Mouse (Mus musculus) midbrain, postnatal 0 days (tissue): Measurements from ENCODE around the gene Copg1. TPM values are rescaled to one million over a fixed set of nuclear protein-coding genes. Genes with fewer than 3 reads are reported as not detected.
A peak's percentile ranks its signal among the peaks of the same experiment; 100 is the strongest.

Experiments
- ATAC-seq: fragments of 200-750 bp; cut with Nextera tagmentation; 2 replicates; pipeline ENCODE4 v1.8.0; 2017; ENCODE audit warnings: moderate number of reproducible peaks, mild to moderate bottlenecking, moderate TSS enrichment, moderate library complexity; ENCODE audit not compliant: low FRiP score
- DNase-seq: peaks from one replicate; pipeline ENCODE4 v3.0.0-alpha.2; 2015; ENCODE audit warnings: low spot score
- H3K27ac ChIP-seq: fragments of 300-500 bp; sonication (generic); 2 replicates; pipeline ENCODE4 v1.5.1; 2014; ENCODE audit warnings: low read depth, mild to moderate bottlenecking, low read length, mixed read lengths
- H3K27me3 ChIP-seq: fragments of 300-500 bp; sonication (generic); 2 replicates; pipeline ENCODE4 v1.6.1; 2014; ENCODE audit warnings: low read length, control low read depth, mixed read lengths; ENCODE audit not compliant: insufficient read depth
- H3K36me3 ChIP-seq: fragments of 300-500 bp; sonication (generic); 2 replicates; pipeline ENCODE4 v1.6.1; 2014; ENCODE audit warnings: low read length, control low read depth, mixed read lengths; ENCODE audit not compliant: insufficient read depth
- H3K4me1 ChIP-seq: fragments of 300-500 bp; sonication (generic); 2 replicates; pipeline ENCODE4 v1.6.1; 2014; ENCODE audit warnings: mild to moderate bottlenecking, control low read depth, antibody characterized with exemption, low read length, mixed read lengths; ENCODE audit not compliant: insufficient read depth
- H3K4me2 ChIP-seq: fragments of 300-500 bp; sonication (generic); 2 replicates; pipeline ENCODE4 v1.6.1; 2014; ENCODE audit warnings: low read depth, mild to moderate bottlenecking, low read length, mixed read lengths; ENCODE audit not compliant: poor library complexity, severe bottlenecking
- H3K4me3 ChIP-seq: fragments of 300-500 bp; sonication (generic); 2 replicates; pipeline ENCODE4 v1.5.1; 2014; ENCODE audit warnings: low read depth, mild to moderate bottlenecking, low read length, moderate library complexity
- H3K9ac ChIP-seq: fragments of 300-500 bp; sonication (generic); replicated peaks from 2 replicates; pipeline ENCODE4 v1.6.1; 2014; ENCODE audit warnings: mild to moderate bottlenecking, low read length, moderate library complexity, mixed read lengths; ENCODE audit not compliant: poor library complexity, severe bottlenecking
- H3K9me3 ChIP-seq: fragments of 300-500 bp; sonication (generic); 2 replicates; pipeline ENCODE4 v1.6.1; 2016; ENCODE audit warnings: low read length, control low read depth
- CTCF ChIP-seq: IDR thresholded peaks from 2 replicates; pipeline ENCODE4 v1.5.1; 2016; ENCODE audit warnings: antibody characterized with exemption, mild to moderate bottlenecking
- WGBS: fragments of 180-500 bp; shearing (Covaris S2); extraction: QIAGEN DNeasy Blood & Tissue Kit; methylation state at CpG from one replicate; pipeline ENCODE4 v1.1.7; 2014; 5-methylcytosine and 5-hydroxymethylcytosine counted together
- polyA plus RNA-seq: library from polyadenylated mRNA; unstranded; fragments of >200 nt; fragmentation: Nextera tagmentation; extraction: Ambion mirVana; gene quantifications from 2 replicates; pipeline ENCODE4 v1.2.1, GENCODE M21; 2015
- total RNA-seq: library from RNA; depleted of rRNA; stranded (reverse); fragments of >200 nt; gene quantifications from 2 replicates; pipeline ENCODE4 v1.2.3, GENCODE M21; 2014

The Copg1 gene
- total and polyA plus RNA-seq, 2 experiments from 2014 or later, result 191 to 202 TPM

GRCm38 (mm10) chr6:87893931-87894330 lies 6.3 kb downstream of the Copg1 start:
- no peak overlapping the region for H3K9ac ChIP-seq
- H3K9me3 ChIP-seq, result no peaks in the 10 kb centered on the region
- H3K27ac ChIP-seq, result no peak overlapping the region
- H3K4me2 ChIP-seq, result no peak overlapping the region
- no peaks in the 10 kb centered on the region; the same call in 1 of the 2 replicates for H3K4me1 ChIP-seq
- H3K36me3 ChIP-seq, result peaks cover 81% of the 10 kb centered on the region
- peak; percentile 64 for DNase-seq
- no peak for TF ChIP-seq CTCF
- no peak overlapping the region for H3K4me3 ChIP-seq
- H3K27me3 ChIP-seq, result no peaks in the 10 kb centered on the region
- ATAC-seq, result no peak
- 77% methylated on average over 7 of the region's 7 CpGs for WGBS

GRCm38 (mm10) chr6:87898028-87898427 lies 10.4 kb downstream of the Copg1 start:
- Histone ChIP-seq H3K9ac (no peak overlapping the region), H3K4me2 (no peak overlapping the region), H3K27me3 (no peaks in the 10 kb centered on the region), H3K9me3 (no peaks in the 10 kb centered on the region), H3K27ac (no peak overlapping the region), H3K36me3 (peaks cover 73% of the 10 kb centered on the region), H3K4me1 (no peaks in the 10 kb centered on the region), H3K4me3 (no peak overlapping the region)
- no peak for DNase-seq
- 98% methylated on average over 10 of the region's 10 CpGs for WGBS
- no peak for ATAC-seq
- TF ChIP-seq CTCF, result no peak

- no peaks in the 10 kb centered on the region for H3K27me3 ChIP-seq
- 66% methylated on average over 5 of the region's 5 CpGs for WGBS
- H3K9ac ChIP-seq, result no peak overlapping the region
- ATAC-seq (no peak), DNase-seq (no peak)
- no peaks in the 10 kb centered on the region for H3K9me3 ChIP-seq
- H3K27ac ChIP-seq, result no peak overlapping the region
- H3K4me1 ChIP-seq, result no peaks in the 10 kb centered on the region
- H3K4me3 ChIP-seq, result no peak overlapping the region
- TF ChIP-seq CTCF, result peak; percentile 68
- peaks cover 83% of the 10 kb centered on the region for H3K36me3 ChIP-seq
- H3K4me2 ChIP-seq, result no peak overlapping the region
Observed at GRCm38 (mm10) chr6:87906632-87907031, 19.0 kb downstream of the Copg1 start.

- Histone ChIP-seq H3K4me1 (no peaks in the 10 kb centered on the region), H3K27ac (no peak overlapping the region), H3K27me3 (no peaks in the 10 kb centered on the region), H3K9me3 (no peaks in the 10 kb centered on the region), H3K9ac (no peak overlapping the region; the same call in 1 of the 2 replicates), H3K4me3 (no peak overlapping the region), H3K4me2 (no peak overlapping the region), H3K36me3 (peaks cover 81% of the 10 kb centered on the region)
- no peak for TF ChIP-seq CTCF
- ATAC-seq, result no peak
- 87% methylated on average over 6 of the region's 6 CpGs for WGBS
- no peak for DNase-seq
Observed at GRCm38 (mm10) chr6:87909181-87909580, 21.6 kb downstream of the Copg1 start.

GRCm38 (mm10) chr6:87911559-87911958 lies 23.9 kb downstream of the Copg1 start:
- ATAC-seq (no peak), DNase-seq (no peak)
- Histone ChIP-seq H3K4me2 (no peak overlapping the region), H3K9ac (no peak overlapping the region), H3K4me3 (no peak overlapping the region), H3K36me3 (peaks cover 62% of the 10 kb centered on the region), H3K27me3 (no peaks in the 10 kb centered on the region), H3K27ac (no peak overlapping the region), H3K4me1 (peaks cover 5% of the 10 kb centered on the region), H3K9me3 (no peaks in the 10 kb centered on the region)
- 92% methylated on average over 6 of the region's 6 CpGs for WGBS
- TF ChIP-seq CTCF, result no peak

GRCm38 (mm10) chr6:87913661-87914325 lies 26.2 kb downstream of the Copg1 start, which contains the start of gene Hmces:
Gene Hmces (plus strand): TSS chr6:87913935.
- H3K9me3 ChIP-seq, result no peaks in the 10 kb centered on the region
- peak within 1 kb of the TSS; percentile 83 for H3K4me3 ChIP-seq
- no peak; the same call in 1 of the 2 replicates for TF ChIP-seq CTCF
- H3K27ac ChIP-seq, result peak within 1 kb of the TSS; percentile 70
- DNase-seq, result peak; percentile 81
- H3K36me3 ChIP-seq, result peaks cover 41% of the 10 kb centered on the region
- no peaks in the 10 kb centered on the region for H3K27me3 ChIP-seq
- 1% methylated on average over 60 of the region's 62 CpGs for WGBS
- H3K9ac ChIP-seq, result peak within 1 kb of the TSS; percentile 84
- peak within 1 kb of the TSS; percentile 83 for H3K4me2 ChIP-seq
- ATAC-seq, result peak; percentile 91
- peaks cover 5% of the 10 kb centered on the region for H3K4me1 ChIP-seq
